8 mouse cellular contexts compared by ENCODE assay signal in the genomic region with DNA sequence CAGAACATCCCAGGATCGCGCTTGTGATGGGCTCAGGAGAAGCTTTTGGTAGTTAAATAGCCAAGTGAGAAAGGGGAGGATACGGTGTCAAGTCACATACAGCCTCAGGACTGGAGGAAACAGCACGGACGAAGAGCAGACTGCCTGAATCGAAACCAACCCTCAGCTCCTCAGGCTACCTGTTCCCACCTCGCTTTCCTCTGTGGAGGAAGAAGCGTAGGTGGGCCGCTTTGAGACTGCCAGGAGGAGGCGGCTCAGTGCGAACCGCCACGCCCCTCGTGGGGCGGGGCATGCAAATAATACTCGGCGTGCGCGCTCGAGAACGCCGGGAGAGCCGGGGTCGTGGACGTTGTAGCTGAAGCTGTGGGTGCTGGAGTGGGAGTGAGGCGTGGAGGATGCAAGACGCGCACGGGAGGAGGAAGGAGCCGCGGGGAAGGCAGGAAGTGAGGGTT. TPM values are rescaled to one million over a fixed set of nuclear protein-coding genes. Genes with fewer than 3 reads are reported as not detected.
DNase-seq lines count a peak whose midpoint lies in the region; ATAC-seq and TF ChIP-seq lines count a peak whose summit lies in the region.
"Not testable (repeated sequence)": the region's sequence is repeated elsewhere in the genome, so short reads cannot be mapped to it uniquely, and the experiment has no call there.

No protein-coding gene starts in this region.

- not testable (repeated sequence) for H3K9me3 ChIP-seq in heart, embryonic 13.5 days; kidney, postnatal 0 days (replicated peaks; ENCODE audit: low read length); liver, embryonic 12.5 days (replicated peaks); stomach, embryonic 14.5 days (ENCODE audit: control insufficient read depth, low read depth, low read length)

- under 1% methylated on average over 25 of the region's 31 CpGs for WGBS in heart, embryonic 13.5 days
- under 1% methylated on average over 25 of the region's 31 CpGs for WGBS in kidney, postnatal 0 days
- under 1% methylated on average over 25 of the region's 31 CpGs for WGBS in liver, embryonic 12.5 days (ENCODE audit: insufficient replicate concordance)
- under 1% methylated on average over 25 of the region's 31 CpGs for WGBS in stomach, embryonic 14.5 days

- TF ChIP-seq CTCF in kidney, postnatal 0 days (IDR thresholded peaks at IDR 0.05; ENCODE audit: low read depth) = peak; percentile 20; the same call in 1 of the 2 replicates

- H3K9ac ChIP-seq in heart, embryonic 13.5 days = peak overlapping the region; percentile 77
- H3K9ac ChIP-seq in kidney, postnatal 0 days (ENCODE audit: low read depth, low read length) = peak overlapping the region; percentile 50
- H3K9ac ChIP-seq in liver, embryonic 12.5 days = peak overlapping the region; percentile 59; the same call in 1 of the 2 replicates
- H3K9ac ChIP-seq in stomach, embryonic 14.5 days (replicated peaks; ENCODE audit: low read depth, low read length) = peak overlapping the region; percentile 38; the same call in 1 of the 2 replicates

- peak; percentile 91 for ATAC-seq in erythroid progenitor cell, adult 5-6 weeks (replicated peaks; ENCODE audit: low FRiP score, poor library complexity, severe bottlenecking)
- peak; percentile 76 for ATAC-seq in heart, embryonic 13.5 days (ENCODE audit: extremely low read depth, insufficient number of reproducible peaks, low FRiP score, low TSS enrichment)
- ATAC-seq in kidney, postnatal 0 days (replicated peaks; ENCODE audit: low FRiP score, low read depth) = peak; percentile 87
- peak; percentile 80 for ATAC-seq in liver, embryonic 12.5 days
- peak; percentile 90 for ATAC-seq in stomach, embryonic 14.5 days (ENCODE audit: insufficient number of reproducible peaks, insufficient read depth, low FRiP score, low read depth)

- not testable (repeated sequence) for H3K4me1 ChIP-seq in heart, embryonic 13.5 days; kidney, postnatal 0 days (replicated peaks; ENCODE audit: insufficient read depth, low read length); liver, embryonic 12.5 days; stomach, embryonic 14.5 days (ENCODE audit: control insufficient read depth, insufficient read depth, low read length)

- H3K4me3 ChIP-seq in heart, embryonic 13.5 days = peak overlapping the region; percentile 60
- peak overlapping the region; percentile 42 for H3K4me3 ChIP-seq in kidney, postnatal 0 days (replicated peaks; ENCODE audit: low read depth, low read length)
- H3K4me3 ChIP-seq in liver, embryonic 12.5 days = peak overlapping the region; percentile 54
- H3K4me3 ChIP-seq in stomach, embryonic 14.5 days (ENCODE audit: low read depth, low read length) = peak overlapping the region; percentile 29

- H3K27me3 ChIP-seq in heart, embryonic 13.5 days (replicated peaks) = peaks cover 34% of the 10 kb centered on the region
- H3K27me3 ChIP-seq in kidney, postnatal 0 days (ENCODE audit: insufficient read depth, low read length); stomach, embryonic 14.5 days (ENCODE audit: control insufficient read depth, insufficient read depth, low read length): not testable (repeated sequence)
- peaks cover 50% of the 10 kb centered on the region for H3K27me3 ChIP-seq in liver, embryonic 12.5 days (replicated peaks)

- DNase-seq in CD4-positive, CD25-positive, alpha-beta regulatory T cell, adult 2 months (ENCODE audit: low read depth, low spot score) = peak; percentile 91
- DNase-seq in brain, embryonic 18.5 days (ENCODE audit: low read depth, low spot score) = peak; percentile 64
- DNase-seq in kidney, postnatal 0 days (ENCODE audit: low spot score) = peak; percentile 75
- peak; percentile 72 to 82 for DNase-seq in natural killer cell, adult 2 months (ENCODE audit: low spot score in 2 of 2)

- peak overlapping the region; percentile 81 for H3K4me2 ChIP-seq in heart, embryonic 13.5 days
- H3K4me2 ChIP-seq in kidney, postnatal 0 days (ENCODE audit: low read length) = peak overlapping the region; percentile 73
- peak overlapping the region; percentile 76 for H3K4me2 ChIP-seq in liver, embryonic 12.5 days
- peak overlapping the region; percentile 49 for H3K4me2 ChIP-seq in stomach, embryonic 14.5 days (replicated peaks; ENCODE audit: low read depth, low read length)

- not testable (repeated sequence) for H3K36me3 ChIP-seq in heart, embryonic 13.5 days; kidney, postnatal 0 days (ENCODE audit: insufficient read depth, low read length); liver, embryonic 12.5 days; stomach, embryonic 14.5 days (ENCODE audit: control insufficient read depth, insufficient read depth, low read length)

- H3K27ac ChIP-seq in heart, embryonic 13.5 days (replicated peaks) = 0 out of 2 replicates have a peak overlapping the region, but pooled peaks have one; percentile 28
- H3K27ac ChIP-seq in kidney, postnatal 0 days; liver, embryonic 12.5 days; stomach, embryonic 14.5 days (ENCODE audit: low read length): not testable (repeated sequence)

RNA-seq across cellular contexts. Expression of a gene that starts 13.6 kb away (rescaled TPM):
- 1.4 TPM in 1 of 2 replicates, not detected in the other for total RNA-seq in erythroid progenitor cell, adult 5-6 weeks (2015; ENCODE audit: low replicate concordance)
- 0.39 TPM in 1 of 2 replicates, not detected in the other for total RNA-seq in erythroid progenitor cell, adult 5-6 weeks (2017; ENCODE audit: low replicate concordance)
- 4.0 TPM in 2 replicates for polyA plus RNA-seq in heart, embryonic 13.5 days (2015; fragmentation: Nextera tagmentation; extraction: Ambion mirVana)
- 6.0 and 6.2 TPM in 2 replicates for polyA plus RNA-seq in kidney, postnatal 0 days (2015; fragmentation: Nextera tagmentation; extraction: Ambion mirVana)
- polyA plus RNA-seq in liver, embryonic 12.5 days (2016; fragmentation: Nextera tagmentation; extraction: Ambion mirVana) = 5.2 and 5.8 TPM in 2 replicates
- 9.2 and 9.7 TPM in 2 replicates for polyA plus RNA-seq in stomach, embryonic 14.5 days (2014; fragmentation: Nextera tagmentation; extraction: Ambion mirVana)

RNA-seq across cellular contexts. Expression of a gene that starts 58.4 kb away (rescaled TPM):
- 1.7 TPM in 1 of 2 replicates, not detected in the other for total RNA-seq in erythroid progenitor cell, adult 5-6 weeks (2015; ENCODE audit: low replicate concordance)
- total RNA-seq in erythroid progenitor cell, adult 5-6 weeks (2017; ENCODE audit: low replicate concordance) = 1.4 TPM in 1 of 2 replicates, not detected in the other
- 20.4 and 23.7 TPM in 2 replicates for polyA plus RNA-seq in heart, embryonic 13.5 days (2015; fragmentation: Nextera tagmentation; extraction: Ambion mirVana)
- 82.0 and 87.8 TPM in 2 replicates for polyA plus RNA-seq in kidney, postnatal 0 days (2015; fragmentation: Nextera tagmentation; extraction: Ambion mirVana)
- polyA plus RNA-seq in liver, embryonic 12.5 days (2016; fragmentation: Nextera tagmentation; extraction: Ambion mirVana) = 33.7 and 34.4 TPM in 2 replicates
- 35.0 and 35.7 TPM in 2 replicates for polyA plus RNA-seq in stomach, embryonic 14.5 days (2014; fragmentation: Nextera tagmentation; extraction: Ambion mirVana)

RNA-seq across cellular contexts. Expression of a gene that starts 58.4 kb away (rescaled TPM):
- total RNA-seq in erythroid progenitor cell, adult 5-6 weeks (2015; ENCODE audit: low replicate concordance) = not detected in 2 replicates
- not detected in 2 replicates for total RNA-seq in erythroid progenitor cell, adult 5-6 weeks (2017; ENCODE audit: low replicate concordance)
- 0.33 and 0.35 TPM in 2 replicates for polyA plus RNA-seq in heart, embryonic 13.5 days (2015; fragmentation: Nextera tagmentation; extraction: Ambion mirVana)
- polyA plus RNA-seq in kidney, postnatal 0 days (2015; fragmentation: Nextera tagmentation; extraction: Ambion mirVana) = 4.1 and 4.8 TPM in 2 replicates
- 0.49 and 0.62 TPM in 2 replicates for polyA plus RNA-seq in liver, embryonic 12.5 days (2016; fragmentation: Nextera tagmentation; extraction: Ambion mirVana)
- polyA plus RNA-seq in stomach, embryonic 14.5 days (2014; fragmentation: Nextera tagmentation; extraction: Ambion mirVana) = 2.6 and 3.7 TPM in 2 replicates
